Mouse (Mus musculus) adrenal gland, postnatal 36 days (tissue): ENCODE measurements at regions not wholly inside any gene's neighbourhood (a gene's known extent, or its start where the extent isn't known, plus 50 kb on each side); places are given as distances from the start of the nearest gene placed in this dataset.

ENCODE experiments used
- DNase-seq, 2 experiments: peaks; one replicate each; pipeline ENCODE4 v3.0.0; 2021; ENCODE audit warnings: mixed read lengths in 1 of 2

GRCm38 (mm10) chr3:134605356-134605771, 223.4 kb upstream of the Tacr3 start:
- DNase-seq = no peak

GRCm38 (mm10) chr3:134610244-134610643, 218.6 kb upstream of the Tacr3 start:
- DNase-seq = no peak

GRCm38 (mm10) chr3:134611516-134612297, 217.1 kb upstream of the Tacr3 start:
- no peak for DNase-seq

- no peak for DNase-seq
Observed at GRCm38 (mm10) chr3:134612298-134612616, 216.6 kb upstream of the Tacr3 start.

GRCm38 (mm10) chr3:134629166-134630134, 199.4 kb upstream of the Tacr3 start:
- peak; percentile 41 to 57 for DNase-seq

- no peak for DNase-seq
Observed at GRCm38 (mm10) chr3:134630135-134630516, 198.7 kb upstream of the Tacr3 start.

- no peak for DNase-seq
Observed at GRCm38 (mm10) chr3:134648727-134649445, 179.9 kb upstream of the Tacr3 start.

GRCm38 (mm10) chr3:134654051-134654450, 174.8 kb upstream of the Tacr3 start:
- peak in 1 of 2 experiments; percentile 4 for DNase-seq

- DNase-seq = no peak
Observed at GRCm38 (mm10) chr3:134694893-134695292, 133.9 kb upstream of the Tacr3 start.

GRCm38 (mm10) chr3:134718620-134719019, 110.2 kb upstream of the Tacr3 start:
- DNase-seq = peak; percentile 5 to 18

- DNase-seq = no peak
Observed at GRCm38 (mm10) chr3:134735684-134736083, 93.1 kb upstream of the Tacr3 start.

- DNase-seq = no peak
Observed at GRCm38 (mm10) chr3:134761108-134761507, 67.7 kb upstream of the Tacr3 start.

GRCm38 (mm10) chr3:134763264-134763936, 65.4 kb upstream of the Tacr3 start:
- DNase-seq = no peak
